Mouse (Mus musculus): ENCODE results near the gene Exoc6b.

The Exoc6b gene

GRCm38 (mm10) chr6:84585686-84586300, 483.5 kb downstream of the Exoc6b start:
- DNase-seq (ENCODE audit: low spot score), result no peak

GRCm38 (mm10) chr6:84584783-84585685, 484.3 kb downstream of the Exoc6b start:
- no peak for DNase-seq (ENCODE audit: low spot score)

GRCm38 (mm10) chr6:84583841-84584782, 485.2 kb downstream of the Exoc6b start:
- DNase-seq (ENCODE audit: low spot score), result no peak

GRCm38 (mm10) chr6:84583371-84583770, 485.9 kb downstream of the Exoc6b start:
- DNase-seq (ENCODE audit: low spot score), result peak; percentile 31

GRCm38 (mm10) chr6:84582826-84583225, 486.5 kb downstream of the Exoc6b start:
- DNase-seq (ENCODE audit: low spot score), result no peak

- DNase-seq (ENCODE audit: low spot score), result no peak
These were observed 487.4 kb downstream of the Exoc6b start for GRCm38 (mm10) chr6:84581833-84582445.

- no peak for DNase-seq (ENCODE audit: low spot score)
These were observed 488.1 kb downstream of the Exoc6b start for GRCm38 (mm10) chr6:84580979-84581832.

- no peak for DNase-seq (ENCODE audit: low spot score)
These were observed 489.8 kb downstream of the Exoc6b start for GRCm38 (mm10) chr6:84579508-84579907.

- no peak for DNase-seq (ENCODE audit: low spot score)
These were observed 490.4 kb downstream of the Exoc6b start for GRCm38 (mm10) chr6:84578928-84579327.

GRCm38 (mm10) chr6:84577898-84578297, 491.4 kb downstream of the Exoc6b start:
- no peak for DNase-seq (ENCODE audit: low spot score)

GRCm38 (mm10) chr6:84573905-84574660, 495.2 kb downstream of the Exoc6b start:
- no peak for DNase-seq (ENCODE audit: low spot score)

GRCm38 (mm10) chr6:84570039-84570438, 499.3 kb downstream of the Exoc6b start:
- DNase-seq (ENCODE audit: low spot score), result no peak

GRCm38 (mm10) chr6:84569590-84569989, 499.7 kb downstream of the Exoc6b start:
- DNase-seq (ENCODE audit: low spot score), result no peak

- DNase-seq (ENCODE audit: low spot score), result no peak
These were observed 500.4 kb downstream of the Exoc6b start for GRCm38 (mm10) chr6:84568880-84569279.
